Mouse (Mus musculus): Measurements from ENCODE around the gene Trmt13.

Gene Trmt13

GRCm38 (mm10) chr3:116547430-116547829 is 67.0 kb downstream of the Trmt13 start:
- no peak for DNase-seq (ENCODE audit: low read depth)

DNA sequence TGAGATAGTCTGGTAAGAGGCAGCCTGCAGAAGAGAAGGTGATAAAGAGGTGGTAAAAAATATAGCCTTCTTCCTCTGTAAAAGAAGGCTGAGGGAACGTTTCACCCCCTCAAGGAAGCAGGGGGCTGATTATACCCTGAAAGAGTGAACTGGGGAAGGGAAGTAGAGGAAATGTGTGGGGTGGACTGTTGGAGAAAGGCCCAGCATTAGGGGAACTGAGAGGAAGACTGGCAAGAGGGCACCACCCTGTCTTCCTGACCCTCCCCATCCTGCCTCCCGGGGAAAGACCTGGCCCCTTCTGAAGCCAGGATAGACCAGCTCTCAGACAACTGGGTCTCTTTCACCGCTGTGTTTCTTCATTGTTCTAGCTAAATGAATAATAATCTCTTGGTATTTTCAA is 71.9 kb downstream of the Trmt13 start:
- DNase-seq (ENCODE audit: low read depth) = no peak

DNA sequence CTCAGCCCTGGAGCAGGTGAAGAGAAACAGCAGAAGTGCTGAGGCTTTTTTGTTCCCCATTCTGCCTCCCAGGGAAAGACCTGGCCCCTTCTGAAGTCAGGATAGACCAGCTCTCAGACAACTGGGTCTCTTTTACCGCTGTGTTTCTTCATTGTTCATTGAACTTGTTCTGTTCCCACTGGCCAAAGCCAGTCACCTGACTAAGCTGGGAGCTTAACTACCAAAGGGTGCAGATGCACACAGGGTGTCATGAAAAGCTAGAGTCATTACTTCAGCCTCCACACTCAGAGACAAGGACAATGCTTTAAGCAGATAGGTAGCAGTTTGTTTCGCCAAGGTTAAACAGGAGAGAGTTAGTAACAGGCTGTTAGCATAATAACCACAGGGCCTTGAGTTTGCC is 72.3 kb downstream of the Trmt13 start:
- no peak for DNase-seq (ENCODE audit: low read depth)

GRCm38 (mm10) chr3:116537200-116537573 is 77.2 kb downstream of the Trmt13 start:
- DNase-seq (ENCODE audit: low read depth) = no peak

DNA sequence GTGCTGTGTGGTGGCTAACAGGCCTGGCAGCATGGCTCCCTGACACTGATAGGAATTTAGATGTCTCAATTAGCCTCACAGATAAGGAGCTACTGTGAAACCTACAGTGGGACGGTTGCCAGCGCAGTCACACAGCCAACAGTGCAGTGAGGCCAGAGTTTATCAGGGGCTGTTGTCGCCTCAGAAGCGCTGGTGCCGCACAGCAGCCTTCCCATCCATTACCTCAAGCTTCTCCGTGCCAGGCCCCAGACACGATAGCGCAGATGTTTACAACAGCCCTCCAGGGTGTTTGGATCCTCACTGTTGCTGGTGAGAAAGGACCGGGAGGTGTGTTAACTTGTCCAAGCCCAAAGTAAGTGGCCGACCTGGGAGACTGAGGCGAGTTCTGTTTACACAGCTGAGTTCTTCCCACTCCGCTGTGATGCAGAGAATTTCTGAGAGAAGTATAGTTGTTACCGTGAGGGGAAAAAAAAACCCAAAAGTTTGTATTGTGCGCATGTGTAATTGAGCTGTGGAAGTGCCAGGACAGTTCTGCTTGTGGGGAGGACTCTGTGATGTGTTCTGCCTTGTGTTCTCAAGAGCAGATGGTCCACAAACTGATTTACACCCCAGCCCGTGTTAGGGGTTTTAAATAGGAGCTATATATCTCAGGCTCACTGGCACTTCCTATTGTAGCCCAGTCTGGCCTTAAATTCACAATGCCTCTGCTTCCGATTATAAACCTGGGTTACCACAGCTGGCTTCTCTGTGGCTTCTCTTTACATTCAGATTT is 77.8 kb downstream of the Trmt13 start:
- DNase-seq (ENCODE audit: low read depth) = no peak
